Mouse (Mus musculus) CH12.LX (cell line): Measurements from ENCODE around the gene Cfap77. TPM values are rescaled to one million over a fixed set of nuclear protein-coding genes. Genes with fewer than 3 reads are reported as not detected.

Source experiments
- DNase-seq: peaks from one replicate; pipeline ENCODE4 v3.0.0-alpha.2; 2013; ENCODE audit errors: extremely low read depth
- H3K27ac ChIP-seq: 2 replicates; pipeline ENCODE4 v1.5.1; 2012; ENCODE audit warnings: low read depth, mild to moderate bottlenecking, control low read depth, moderate library complexity; ENCODE audit not compliant: insufficient read depth
- H3K27me3 ChIP-seq: replicated peaks from 2 replicates; pipeline ENCODE3; 2012; ENCODE audit warnings: inconsistent platforms
- H3K36me3 ChIP-seq, 2 experiments: replicated peaks in 1 of 2; 2 replicates each; pipeline versions ENCODE3 to v1.6.1; 2012; ENCODE audit warnings: inconsistent platforms in 1 of 2, low read length in 1 of 2, mild to moderate bottlenecking in 1 of 2, mixed read lengths in 1 of 2, moderate library complexity in 1 of 2; ENCODE audit not compliant: control insufficient read depth in 1 of 2, insufficient read depth in 1 of 2
- H3K4me1 ChIP-seq, 2 experiments: 2 replicates each; pipeline ENCODE4 v1.6.1; 2012; ENCODE audit warnings: inconsistent platforms in 1 of 2, moderate library complexity in 1 of 2; ENCODE audit not compliant: insufficient read depth in 2 of 2, control insufficient read depth in 1 of 2
- H3K4me2 ChIP-seq: 2 replicates; pipeline ENCODE4 v1.6.1; 2012; ENCODE audit warnings: low read depth, mild to moderate bottlenecking, control low read depth; ENCODE audit not compliant: poor library complexity, insufficient read depth, severe bottlenecking
- H3K4me3 ChIP-seq, 3 experiments: fragments of 150-350 bp in 1 of 3; sonication (generic) in 1 of 3; replicated peaks in 1 of 3; 2 replicates each; pipeline versions ENCODE3 to v1.5.1; 2011 to 2012; ENCODE audit warnings: low read depth in 2 of 3, low read length in 2 of 3, mild to moderate bottlenecking in 2 of 3, moderate library complexity in 2 of 3, control low read depth in 1 of 3, improper control_type of control experiment in 1 of 3, inconsistent platforms in 1 of 3, mixed read lengths in 1 of 3; ENCODE audit not compliant: poor library complexity in 1 of 3
- H3K79me2 ChIP-seq: replicated peaks from 2 replicates; pipeline ENCODE4 v1.6.1; 2012; ENCODE audit warnings: mild to moderate bottlenecking, moderate library complexity; ENCODE audit not compliant: control insufficient read depth, poor library complexity, insufficient read depth, severe bottlenecking; ENCODE audit errors: extremely low read depth
- H3K9ac ChIP-seq: 2 replicates; pipeline ENCODE4 v1.6.1; 2012; ENCODE audit warnings: low read depth, mild to moderate bottlenecking, control low read depth, moderate library complexity; ENCODE audit not compliant: insufficient read depth
- H3K9me3 ChIP-seq: replicated peaks from 2 replicates; pipeline ENCODE3; 2012; ENCODE audit warnings: low read length, inconsistent platforms, mixed read lengths
- BHLHE40 ChIP-seq: IDR thresholded peaks from 2 replicates; pipeline ENCODE4 v1.6.1; 2011; ENCODE audit warnings: mild to moderate bottlenecking, low read depth, low read length, improper control_type of control experiment
- CHD1 ChIP-seq: IDR thresholded peaks from 2 replicates; pipeline ENCODE4 v1.6.1; 2012; ENCODE audit warnings: low read depth, low read length, improper control_type of control experiment, inconsistent platforms
- CHD2 ChIP-seq: IDR thresholded peaks from 2 replicates; pipeline ENCODE4 v1.6.1; 2011; ENCODE audit warnings: low read length, improper control_type of control experiment
- CTCF ChIP-seq, 2 experiments: IDR thresholded peaks in 1 of 2; conservative IDR thresholded peaks in 1 of 2; 2 replicates each; pipeline ENCODE4 v1.5.1; 2011 to 2012; ENCODE audit warnings: low read depth in 2 of 2, low read length in 2 of 2, improper control_type of control experiment in 1 of 2, inconsistent platforms in 1 of 2, mild to moderate bottlenecking in 1 of 2, moderate library complexity in 1 of 2
- E2F4 ChIP-seq: IDR thresholded peaks from 2 replicates; pipeline ENCODE4 v1.6.1; 2011; ENCODE audit warnings: low read depth, low read length, improper control_type of control experiment; ENCODE audit not compliant: insufficient replicate concordance
- ELF1 ChIP-seq: IDR thresholded peaks from 2 replicates; pipeline ENCODE4 v1.6.1; 2014; ENCODE audit warnings: low read depth, mild to moderate bottlenecking, inconsistent platforms, low read length, improper control_type of control experiment
- EP300 ChIP-seq: IDR thresholded peaks from 2 replicates; pipeline ENCODE4 v1.6.1; 2011; ENCODE audit warnings: low read length, improper control_type of control experiment
- ETS1 ChIP-seq: conservative IDR thresholded peaks from 2 replicates; pipeline ENCODE4 v1.6.1; 2012; ENCODE audit warnings: low read depth, mild to moderate bottlenecking, inconsistent platforms, low read length, improper control_type of control experiment, moderate library complexity
- GABPA ChIP-seq: IDR thresholded peaks from 2 replicates; pipeline ENCODE4 v1.6.1; 2012; ENCODE audit warnings: low read depth, low read length, improper control_type of control experiment, inconsistent platforms; ENCODE audit not compliant: insufficient replicate concordance
- JUN ChIP-seq: IDR thresholded peaks from 2 replicates; pipeline ENCODE4 v1.6.1; 2011; ENCODE audit warnings: low read depth, mild to moderate bottlenecking, low read length, improper control_type of control experiment, moderate library complexity; ENCODE audit not compliant: insufficient read depth
- JUND ChIP-seq: conservative IDR thresholded peaks from 2 replicates; pipeline ENCODE4 v1.6.1; 2011; ENCODE audit warnings: low read depth, low read length, improper control_type of control experiment
- KAT2A ChIP-seq: IDR thresholded peaks from 2 replicates; pipeline ENCODE4 v1.6.1; 2012; ENCODE audit warnings: low read length, improper control_type of control experiment, inconsistent platforms; ENCODE audit not compliant: insufficient replicate concordance
- MXI1 ChIP-seq: IDR thresholded peaks from 2 replicates; pipeline ENCODE4 v1.6.1; 2011; ENCODE audit warnings: mild to moderate bottlenecking, low read depth, low read length, improper control_type of control experiment
- NELFE ChIP-seq: IDR thresholded peaks from 2 replicates; pipeline ENCODE4 v1.6.1; 2011; ENCODE audit warnings: low read depth, low read length, improper control_type of control experiment
- POLR2AphosphoS2 ChIP-seq: IDR thresholded peaks from 2 replicates; pipeline ENCODE4 v1.6.1; 2011; ENCODE audit warnings: low read depth, low read length, improper control_type of control experiment
- SIN3A ChIP-seq: IDR thresholded peaks from 2 replicates; pipeline ENCODE4 v1.6.1; 2012; ENCODE audit warnings: low read length, improper control_type of control experiment, inconsistent platforms
- SMC3 ChIP-seq: IDR thresholded peaks from 2 replicates; pipeline ENCODE4 v1.6.1; 2011; ENCODE audit warnings: low read depth, low read length, improper control_type of control experiment
- USF1 ChIP-seq: IDR thresholded peaks from 2 replicates; pipeline ENCODE4 v1.6.1; 2014; ENCODE audit warnings: low read depth, mild to moderate bottlenecking, inconsistent platforms, low read length, improper control_type of control experiment
- ZC3H11A ChIP-seq: IDR thresholded peaks from 2 replicates; pipeline ENCODE4 v1.6.1; 2012; ENCODE audit warnings: low read depth, mild to moderate bottlenecking, inconsistent platforms, low read length, improper control_type of control experiment
- ZNF384 ChIP-seq: IDR thresholded peaks from 2 replicates; pipeline ENCODE4 v1.6.1; 2012; ENCODE audit warnings: low read depth, low read length, improper control_type of control experiment, inconsistent platforms
- dilution Hi-C: fragments of 300-500 bp; cut with MboI; formaldehyde crosslinking; loops from 2 replicates; pipeline ENCODE4 v1.14.3; 2020; ENCODE audit warnings: low sequenced_read_pairs; ENCODE audit not compliant: extremely low pct_unique_long_range_greater_than_20kb, extremely low pct_ligation_motif_present
- in situ Hi-C: fragments of 300-500 bp; cut with MboI; formaldehyde crosslinking; loops from 3 replicates; pipeline ENCODE4 v1.14.3; 2019; ENCODE audit warnings: low sequenced_read_pairs, low pct_ligation_motif_present, low pct_unique_long_range_greater_than_20kb, mixed read lengths
- polyA plus RNA-seq: library from polyadenylated mRNA; unstranded; fragments of >175 nt; gene quantifications from 2 replicates; pipeline ENCODE4 v1.2.1, GENCODE M21; 2012; ENCODE audit warnings: low read depth; ENCODE audit not compliant: insufficient read length
- total RNA-seq, 2 experiments: library from RNA; depleted of rRNA; stranded (reverse); fragments of 300-350 nt in 1 of 2; fragments of >200 nt in 1 of 2; gene quantifications; 2 replicates each; pipeline ENCODE4 v1.2.3; 2012 to 2014

The Cfap77 gene
- total and polyA plus RNA-seq, 3 experiments, result 0.25 to 0.47 (median 0.35) TPM

DNA sequence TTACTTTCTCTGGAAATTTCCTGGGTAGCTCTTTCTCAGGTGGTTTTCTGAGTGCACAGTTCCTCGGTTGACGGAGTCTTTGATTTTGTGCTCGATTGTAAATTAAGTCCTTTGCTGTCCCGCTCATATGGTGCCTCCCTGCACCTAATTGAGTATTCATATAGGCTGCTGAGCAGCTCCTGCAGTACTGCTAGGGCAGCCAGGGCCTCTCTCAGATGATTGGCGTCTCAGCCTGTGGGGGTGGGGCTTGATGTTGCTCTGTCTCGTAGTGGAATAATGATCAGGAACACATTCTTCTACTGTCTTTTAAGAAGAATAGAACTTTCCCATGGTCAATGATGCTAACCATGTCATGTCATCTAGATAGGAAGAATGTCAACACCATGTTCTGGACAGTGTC, 109.5 kb downstream of the Cfap77 start:
- in situ Hi-C loops, result no loop called here
- no peak for DNase-seq
- Histone ChIP-seq H3K9me3 (no peaks in the 10 kb centered on the region), H3K27ac (no peak overlapping the region), H3K9ac (no peak overlapping the region), H3K36me3 (no peaks in the 10 kb centered on the region), H3K27me3 (peaks cover 78% of the 10 kb centered on the region), H3K4me3 (no peak overlapping the region), H3K4me1 (no peaks in the 10 kb centered on the region), H3K4me2 (no peak overlapping the region), H3K79me2 (no peaks in the 10 kb centered on the region)
- no peak for TF ChIP-seq SMC3
- TF ChIP-seq CTCF (conservative IDR thresholded peaks at IDR 0.05 in 1 of 2, IDR thresholded peaks at IDR 0.05 in 1 of 2; ENCODE audit: low read depth in 2 of 2, low read length in 2 of 2), result no peak
- TF ChIP-seq ZNF384, result no peak
- TF ChIP-seq CHD2, result no peak
- no peak for TF ChIP-seq CHD1
- TF ChIP-seq JUND, result no peak
- no peak for TF ChIP-seq SIN3A
- no peak for TF ChIP-seq KAT2A
- TF ChIP-seq USF1, result no peak
- TF ChIP-seq E2F4, result no peak
- TF ChIP-seq ELF1, result no peak
- no peak for TF ChIP-seq GABPA
- TF ChIP-seq JUN, result no peak
- no peak for TF ChIP-seq EP300
- dilution Hi-C loops, result no loop called here

DNA sequence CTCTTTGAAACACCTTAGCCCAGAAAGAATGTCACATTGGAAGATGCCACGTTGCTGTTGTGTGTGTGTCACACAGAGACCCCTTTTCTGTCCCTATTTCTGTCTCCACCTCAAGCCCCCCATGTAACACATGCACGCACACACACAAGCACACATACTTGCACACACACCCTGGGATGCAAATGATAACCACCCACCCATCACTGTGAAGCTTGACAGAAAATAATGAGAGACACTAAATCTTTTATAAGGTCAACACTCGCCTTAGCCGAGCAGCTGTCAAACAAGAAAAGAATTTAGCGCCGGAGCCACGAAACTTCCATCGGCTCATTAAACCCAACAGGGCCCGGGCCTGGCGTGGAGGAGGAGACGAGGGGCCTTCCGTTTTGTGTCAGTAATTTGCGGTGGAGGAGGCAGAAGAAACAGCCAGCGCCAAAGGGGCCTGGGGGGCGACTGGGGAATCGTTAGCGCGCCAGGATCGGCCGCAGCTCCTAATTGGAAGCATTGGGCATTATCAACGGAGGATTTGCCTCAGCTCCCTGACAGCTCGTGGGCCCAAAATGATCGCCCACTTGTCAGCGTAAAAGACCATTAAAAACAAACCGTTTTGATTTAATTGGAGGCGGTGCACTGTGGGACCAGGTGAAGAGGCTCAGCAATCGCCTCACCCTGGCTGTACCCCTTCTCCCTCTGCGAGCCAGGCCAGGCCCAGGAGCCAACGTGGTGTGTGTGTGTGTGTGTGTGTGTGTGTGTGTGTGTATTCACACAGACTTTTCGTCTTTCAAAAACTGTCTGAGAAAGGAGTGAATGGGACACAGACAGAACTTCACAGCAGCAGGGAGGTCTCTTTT, 111.0 kb downstream of the Cfap77 start:
- Histone ChIP-seq H3K4me2 (no peak overlapping the region), H3K27ac (no peak overlapping the region), H3K27me3 (peaks cover 83% of the 10 kb centered on the region), H3K9ac (no peak overlapping the region)
- dilution Hi-C loops, result no loop called here
- TF ChIP-seq SMC3, result no peak
- TF ChIP-seq ZNF384, result no peak
- no peak for TF ChIP-seq CTCF (conservative IDR thresholded peaks at IDR 0.05 in 1 of 2, IDR thresholded peaks at IDR 0.05 in 1 of 2; ENCODE audit: low read depth in 2 of 2, low read length in 2 of 2)
- no peak for TF ChIP-seq MXI1
- no peak for TF ChIP-seq ZC3H11A
- no peak for TF ChIP-seq NELFE
- TF ChIP-seq ETS1, result no peak
- no peak for TF ChIP-seq CHD2
- TF ChIP-seq USF1, result no peak
- TF ChIP-seq JUND, result no peak
- no peak for TF ChIP-seq CHD1
- no peak for TF ChIP-seq BHLHE40
- TF ChIP-seq POLR2AphosphoS2, result no peak
- TF ChIP-seq, all 38 proteins: peak for 0
- no peak for DNase-seq
- Histone ChIP-seq H3K4me3 (no peak overlapping the region), H3K4me1 (no peaks in the 10 kb centered on the region), H3K9me3 (no peaks in the 10 kb centered on the region), H3K79me2 (no peaks in the 10 kb centered on the region), H3K36me3 (no peaks in the 10 kb centered on the region)
- in situ Hi-C loops, result no loop called here
